In the genomic region with DNA sequence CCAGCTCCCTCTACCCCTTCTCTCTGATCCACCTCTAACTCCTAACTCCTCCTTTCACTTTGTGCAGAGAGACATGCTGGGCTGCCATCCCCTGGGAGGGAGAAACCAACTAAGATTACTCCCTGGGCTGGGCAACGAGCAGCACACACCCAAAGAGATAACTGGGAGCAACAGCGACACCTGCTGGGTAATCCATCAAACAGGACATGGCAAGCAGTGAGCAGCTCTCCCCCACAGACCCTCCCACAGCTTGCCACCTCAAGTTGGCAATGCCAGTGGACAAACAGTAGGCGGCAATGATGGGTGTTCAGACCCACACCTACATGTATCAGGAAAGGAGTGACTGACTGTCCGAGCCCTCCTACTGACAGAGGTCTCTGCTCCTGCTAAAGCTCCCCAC, we compare ENCODE assay signal across 8 mouse cellular contexts. TPM values are rescaled to one million over a fixed set of nuclear protein-coding genes. Genes with fewer than 3 reads are reported as not detected.
DNase-seq lines count a peak whose midpoint lies in the region; ATAC-seq and TF ChIP-seq lines count a peak whose summit lies in the region.
"Had no signal": no experiment of that assay in that cellular context is flagged by ENCODE, and none has a peak within 500 bp of the region (broad histone marks: within the 10 kb centered on the region; RNA-seq: fewer than 3 reads in every experiment).

No protein-coding gene starts in this region.

- peak; percentile 55; the same call in 1 of the 2 replicates for ATAC-seq in erythroid progenitor cell, adult 5-6 weeks (replicated peaks; ENCODE audit: low FRiP score, poor library complexity, severe bottlenecking)

- TF ChIP-seq CTCF in layer of hippocampus, adult 2 months (conservative IDR thresholded peaks at IDR 0.05), result peak; percentile 86

- peak; percentile 35 to 60 for DNase-seq in layer of hippocampus, adult 2 months (ENCODE audit: low spot score in 2 of 2)
- no peak for DNase-seq in layer of hippocampus, adult 9-10 months (ENCODE audit: low spot score)
- DNase-seq in ES-CJ7 (ENCODE audit: low read depth, low spot score) (peak; percentile 75), adipocyte (ENCODE audit: low spot score) (peak; percentile 68)
- DNase-seq in left cerebral cortex, postnatal 4 days, result peak; percentile 67
- peak; percentile 67 for DNase-seq in right cerebral cortex, postnatal 14 days

- intact Hi-C loops in left cerebral cortex, postnatal 4 days (cut with DNase I), result no loop called here

- no peak overlapping the region for H3K4me3 ChIP-seq in layer of hippocampus, adult 2 months

- H3K27ac ChIP-seq in layer of hippocampus, adult 2 months, result no peak overlapping the region

RNA-seq across cellular contexts. Expression of a gene that starts 4.9 kb away (rescaled TPM):
- not detected for total RNA-seq in layer of hippocampus, adult 2 months (2021)
- total RNA-seq in erythroid progenitor cell, adult 5-6 weeks (2015; ENCODE audit: low replicate concordance), result not detected in 2 replicates
- not detected in 2 replicates for total RNA-seq in erythroid progenitor cell, adult 5-6 weeks (2017; ENCODE audit: low replicate concordance)
- total RNA-seq in left cerebral cortex, postnatal 4 days (2021), result 1 to 10 TPM; 1.9 to 3.3 TPM
- total RNA-seq: neutrophil, adult 5-6 weeks had no signal

RNA-seq across cellular contexts. Expression of a gene that starts 44.4 kb away (rescaled TPM):
- 1 to 10 TPM; 8.4 to 8.5 TPM for total RNA-seq in layer of hippocampus, adult 2 months (2021)
- total RNA-seq in erythroid progenitor cell, adult 5-6 weeks (2015; ENCODE audit: low replicate concordance), result 5.0 and 6.5 TPM in 2 replicates
- total RNA-seq in erythroid progenitor cell, adult 5-6 weeks (2017; ENCODE audit: low replicate concordance), result 1.4 and 4.1 TPM in 2 replicates
- total RNA-seq in left cerebral cortex, postnatal 4 days (2021), result 10 to 100 TPM; 10.9 to 11.9 TPM

RNA-seq across cellular contexts. Expression of a gene that starts 52.4 kb away (rescaled TPM):
- 10 to 100 TPM; 24.6 to 34.6 TPM for total RNA-seq in layer of hippocampus, adult 2 months (2021)
- total RNA-seq in erythroid progenitor cell, adult 5-6 weeks (2015; ENCODE audit: low replicate concordance), result 4.0 and 6.7 TPM in 2 replicates
- total RNA-seq in erythroid progenitor cell, adult 5-6 weeks (2017; ENCODE audit: low replicate concordance), result 5.6 TPM in 2 replicates
- 10 to 100 TPM; 24.2 to 26.1 TPM for total RNA-seq in left cerebral cortex, postnatal 4 days (2021)
